Mouse (Mus musculus) heart, adult 18-20 months (tissue): ENCODE measurements around the gene Actrt3. TPM values are rescaled to one million over a fixed set of nuclear protein-coding genes. Genes with fewer than 3 reads are reported as not detected.
A peak's percentile ranks its signal among the peaks of the same experiment; 100 is the strongest.

Experiments
- DNase-seq, 2 experiments: peaks; one replicate each; pipeline ENCODE4 v3.0.0; 2021 to 2022; ENCODE audit warnings: mixed read lengths in 1 of 2
- long read RNA-seq, 2 experiments: library from polyadenylated mRNA; stranded (forward); transcript quantifications; one replicate each; pipeline ENCODE4 v2.0.0; 2021
- total RNA-seq, 2 experiments: library from RNA; stranded (reverse); gene quantifications; 2 replicates each; pipeline ENCODE4 v1.2.3; 2021

Actrt3 gene
- not detected for total RNA-seq
- long read RNA-seq, experiment 1, result 0 reads
- long read RNA-seq, experiment 2, result 0 reads

GRCm38 (mm10) chr3:30599711-30600545 is at the start of gene Actrt3:
TSS of gene Actrt3 (minus strand) at chr3:30599939.
- DNase-seq, result peak; percentile 28 to 45

- no peak for DNase-seq
Measured at GRCm38 (mm10) chr3:30648466-30648865, 48.7 kb upstream of the Actrt3 start.

- peak; percentile 6 to 8 for DNase-seq
Measured at GRCm38 (mm10) chr3:30647440-30648090, 47.8 kb upstream of the Actrt3 start, which contains the start of gene Lrrc34. TSS of gene Lrrc34 (minus strand) at chr3:30647869.

GRCm38 (mm10) chr3:30646761-30647160 is 47.0 kb upstream of the Actrt3 start:
- no peak for DNase-seq

- DNase-seq, result no peak
Measured at GRCm38 (mm10) chr3:30644207-30644606, 44.5 kb upstream of the Actrt3 start, which contains the start of gene Lrriq4. TSS of gene Lrriq4 (plus strand) at chr3:30644507.

- DNase-seq, result no peak
Measured at GRCm38 (mm10) chr3:30635629-30636028, 35.9 kb upstream of the Actrt3 start.

- no peak for DNase-seq
Measured at GRCm38 (mm10) chr3:30633681-30634080, 33.9 kb upstream of the Actrt3 start.

- no peak for DNase-seq
Measured at GRCm38 (mm10) chr3:30620132-30620531, 20.4 kb upstream of the Actrt3 start.

- no peak for DNase-seq
Measured at GRCm38 (mm10) chr3:30610930-30611329, 11.2 kb upstream of the Actrt3 start.

- DNase-seq, result no peak
Measured at GRCm38 (mm10) chr3:30608999-30609398, 9.3 kb upstream of the Actrt3 start.

GRCm38 (mm10) chr3:30603256-30603655 is 3.5 kb upstream of the Actrt3 start:
- DNase-seq, result no peak

- no peak for DNase-seq
Measured at GRCm38 (mm10) chr3:30602740-30603098, 3.0 kb upstream of the Actrt3 start.

- peak; percentile 98 to 100 for DNase-seq
Measured at GRCm38 (mm10) chr3:30602065-30602739, 2.5 kb upstream of the Actrt3 start, which contains the start of gene Mynn. TSS of gene Mynn (plus strand) at chr3:30602065.

- no peak for DNase-seq
Measured at GRCm38 (mm10) chr3:30601610-30602064, 1.9 kb upstream of the Actrt3 start.

GRCm38 (mm10) chr3:30601175-30601574 is 1.4 kb upstream of the Actrt3 start:
- peak; percentile 92 to 97 for DNase-seq

GRCm38 (mm10) chr3:30600717-30601116 is 978 bp upstream of the Actrt3 start:
- peak; percentile 40 to 73 for DNase-seq

- no peak for DNase-seq
Measured at GRCm38 (mm10) chr3:30597271-30597670, 2.5 kb downstream of the Actrt3 start.

- peak; percentile 45 to 73 for DNase-seq
Measured at GRCm38 (mm10) chr3:30595111-30595832, 4.5 kb downstream of the Actrt3 start.

GRCm38 (mm10) chr3:30593719-30594485 is 5.8 kb downstream of the Actrt3 start:
- DNase-seq, result no peak

GRCm38 (mm10) chr3:30592418-30592853 is 7.3 kb downstream of the Actrt3 start:
- peak; percentile 35 to 61 for DNase-seq

GRCm38 (mm10) chr3:30588865-30589264 is 10.9 kb downstream of the Actrt3 start:
- DNase-seq, result no peak
